Mouse (Mus musculus) layer of hippocampus, adult 2 months (tissue): ENCODE results near the gene Prmt2. TPM values are rescaled to one million over a fixed set of nuclear protein-coding genes. Genes with fewer than 3 reads are reported as not detected.

ENCODE experiments used
- DNase-seq, 2 experiments: peaks; one replicate each; pipeline ENCODE4 v3.0.0; 2022; ENCODE audit warnings: low spot score in 2 of 2
- H3K27ac ChIP-seq: fragments of 200-600 bp; 2 replicates; pipeline ENCODE4 v1.8.1; 2022
- H3K4me3 ChIP-seq: fragments of 200-600 bp; 2 replicates; pipeline ENCODE4 v1.8.1; 2022; ENCODE audit warnings: mild to moderate bottlenecking
- CTCF ChIP-seq: fragments of 200-600 bp; conservative IDR thresholded peaks from 2 replicates; pipeline ENCODE4 v1.8.1; 2022; ENCODE audit warnings: antibody characterized with exemption, mild to moderate bottlenecking, moderate library complexity
- total RNA-seq, 2 experiments: library from RNA; stranded (reverse); gene quantifications; 2 replicates each; pipeline ENCODE4 v1.2.3; 2021

Prmt2 gene
- total RNA-seq, 2 experiments from 2014 or later, result 72.2 to 75.3 TPM

DNA sequence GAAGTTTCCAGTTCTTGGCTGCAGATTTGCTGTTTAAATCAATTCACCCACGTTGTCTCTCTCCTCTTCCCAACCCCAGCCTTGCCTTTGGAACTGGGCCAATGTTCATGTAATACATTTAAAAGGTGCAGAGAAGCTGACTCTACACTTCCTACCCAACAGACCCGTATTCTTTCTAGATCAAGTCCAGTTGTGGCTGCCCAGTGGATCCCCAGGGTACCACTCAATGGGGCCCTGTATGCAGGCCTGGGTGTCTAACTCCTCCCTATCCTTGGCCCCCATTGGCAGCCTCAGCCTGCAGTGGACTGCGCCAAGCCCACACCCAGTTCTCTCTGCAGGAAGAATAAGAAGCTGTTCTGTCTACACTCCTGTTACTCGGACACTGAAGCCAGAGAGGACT lies 15.9 kb upstream of the Prmt2 start, which contains the start of gene S100b:
S100b (plus strand) TSS at position 318 of the 400 bp plus-strand sequence.
- no peak for TF ChIP-seq CTCF
- DNase-seq, result peak; percentile 36 to 63
- H3K27ac ChIP-seq, result peak within 1 kb of the TSS; percentile 80
- H3K4me3 ChIP-seq, result peak within 1 kb of the TSS; percentile 45

DNA sequence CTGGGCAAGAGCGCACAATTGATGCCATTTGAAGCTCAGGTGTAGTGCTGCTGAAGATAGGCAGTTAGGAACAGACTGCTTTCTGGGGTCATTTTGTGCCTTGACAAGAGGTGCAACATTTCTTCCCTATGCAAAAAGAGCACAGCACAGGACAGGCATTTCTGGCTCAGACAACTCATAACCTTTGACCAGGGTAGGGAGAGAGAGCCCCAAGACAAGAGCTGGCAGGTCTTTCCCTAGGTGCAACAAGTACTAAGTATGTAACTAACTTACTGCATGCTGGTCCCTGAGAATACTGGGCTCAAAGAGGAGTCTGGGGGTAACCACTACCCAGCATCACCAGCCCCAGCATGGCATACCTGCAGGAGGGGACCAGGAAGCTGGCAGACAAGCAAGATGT lies 15.4 kb upstream of the Prmt2 start:
- no peak for TF ChIP-seq CTCF
- H3K27ac ChIP-seq, result peak overlapping the region; percentile 80
- DNase-seq, result no peak
- H3K4me3 ChIP-seq, result no peak overlapping the region

DNA sequence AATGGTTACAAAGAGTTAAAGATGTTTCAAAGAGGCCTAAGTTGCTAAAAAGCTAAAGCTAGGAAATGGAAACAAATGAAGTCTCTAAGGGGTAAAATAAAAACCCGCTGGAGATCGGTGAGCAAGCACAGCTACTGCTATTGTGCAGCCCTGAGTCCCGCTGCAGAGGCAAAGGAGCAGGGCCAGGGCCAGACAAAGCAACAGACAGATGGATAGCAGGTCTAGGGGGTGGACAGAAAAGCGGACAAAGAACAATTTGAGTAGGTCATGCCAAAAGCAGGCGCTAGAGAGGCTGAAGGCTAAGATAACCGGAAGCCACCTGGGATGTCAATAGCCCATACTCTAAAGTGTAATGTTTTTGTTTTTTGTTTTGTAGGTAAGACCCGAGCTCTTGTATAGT lies 13.2 kb upstream of the Prmt2 start:
- no peak for TF ChIP-seq CTCF
- Histone ChIP-seq H3K4me3 (no peak overlapping the region), H3K27ac (no peak overlapping the region)
- no peak for DNase-seq

DNA sequence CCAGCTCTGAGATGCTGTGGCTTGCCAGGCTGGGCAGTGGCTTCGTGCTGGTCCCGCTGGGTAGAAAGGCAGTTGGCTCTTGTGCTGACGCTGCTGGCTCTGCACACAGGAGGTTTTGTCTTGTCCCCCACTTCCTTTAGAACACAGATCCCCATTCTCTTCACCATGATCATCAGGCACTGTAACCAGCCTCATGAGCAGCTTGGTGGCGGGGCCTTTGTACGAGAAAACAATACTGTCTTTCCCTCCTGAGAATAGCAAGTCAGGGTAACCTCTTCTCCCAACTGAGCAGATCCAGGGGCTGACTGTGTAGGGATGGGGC lies 10.9 kb upstream of the Prmt2 start:
- no peak for TF ChIP-seq CTCF
- Histone ChIP-seq H3K4me3 (no peak overlapping the region), H3K27ac (peak overlapping the region; percentile 53)
- DNase-seq, result no peak

DNA sequence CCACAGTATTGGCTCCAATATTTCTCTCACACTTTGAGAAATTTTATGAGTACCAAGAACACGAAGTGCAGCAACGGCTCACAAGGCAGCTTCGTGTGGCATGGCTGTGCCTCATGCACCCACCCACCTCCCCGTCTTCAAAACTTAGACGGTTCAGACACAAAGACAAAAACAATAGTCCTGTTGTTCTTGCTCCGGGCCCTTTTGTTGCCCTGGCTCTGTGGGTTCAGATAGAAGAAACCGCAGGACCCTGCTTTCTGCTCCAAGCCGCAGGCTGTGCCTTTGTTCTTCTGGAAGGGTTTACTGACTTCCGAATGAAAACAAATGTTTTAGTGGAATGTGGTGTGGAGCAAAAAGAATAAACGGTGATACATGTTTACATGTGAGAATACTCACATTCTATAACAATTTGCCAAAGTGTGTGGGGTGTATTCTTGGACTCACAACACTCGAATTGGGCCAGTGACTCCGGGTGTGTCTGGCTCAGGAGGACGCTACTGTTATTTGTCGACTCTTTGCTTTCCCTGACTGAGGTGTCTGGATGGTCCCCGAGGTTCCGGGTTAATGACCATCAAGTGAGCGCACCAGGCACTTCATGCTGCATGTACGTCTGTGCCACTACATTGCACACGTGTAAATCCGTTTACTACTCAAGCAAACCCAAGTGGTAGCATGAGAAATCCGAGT lies 10.4 kb upstream of the Prmt2 start:
- no peak for DNase-seq
- TF ChIP-seq CTCF, result no peak
- H3K27ac ChIP-seq, result peak overlapping the region; percentile 53
- no peak overlapping the region for H3K4me3 ChIP-seq

DNA sequence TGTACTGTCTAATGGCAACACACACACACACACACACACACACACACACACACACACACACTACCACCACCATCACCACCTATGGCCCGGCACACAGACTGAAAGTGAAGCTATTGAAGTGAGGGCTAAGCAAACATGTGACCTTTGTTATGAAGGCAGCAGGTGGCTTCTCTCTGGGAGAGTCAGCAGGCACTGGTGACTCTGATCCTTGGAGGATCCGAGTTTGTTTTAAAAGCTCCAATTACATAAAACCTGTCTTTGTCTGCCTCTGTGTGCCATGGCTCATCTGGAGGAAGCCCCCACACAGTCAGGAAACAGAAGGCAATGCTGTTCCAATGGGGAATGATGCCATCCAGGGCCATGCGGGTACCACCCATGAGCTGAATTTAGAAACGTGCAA lies 8.9 kb upstream of the Prmt2 start:
- H3K27ac ChIP-seq, result no peak overlapping the region
- no peak for TF ChIP-seq CTCF
- no peak for DNase-seq
- H3K4me3 ChIP-seq, result no peak overlapping the region

DNA sequence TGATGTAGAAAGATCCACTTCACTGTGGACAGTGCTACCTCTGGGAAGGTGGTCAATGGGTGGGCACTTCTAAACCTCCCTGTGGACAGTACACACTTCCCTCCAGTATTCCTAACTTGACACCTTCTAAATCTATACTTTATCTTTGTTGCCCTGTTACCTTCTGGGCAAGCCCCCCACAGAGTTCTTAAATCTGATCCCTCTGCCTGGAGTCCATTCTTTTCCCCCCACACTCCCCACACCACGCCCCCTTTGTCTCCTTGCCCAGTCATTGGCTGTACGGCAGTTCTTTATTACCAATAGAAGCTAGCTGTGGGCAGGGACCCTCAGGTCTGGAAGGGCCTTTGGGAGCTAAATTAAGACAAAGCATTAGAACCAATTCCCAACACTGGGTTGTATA lies 7.4 kb upstream of the Prmt2 start:
- Histone ChIP-seq H3K27ac (no peak overlapping the region), H3K4me3 (no peak overlapping the region)
- TF ChIP-seq CTCF, result no peak
- no peak for DNase-seq

DNA sequence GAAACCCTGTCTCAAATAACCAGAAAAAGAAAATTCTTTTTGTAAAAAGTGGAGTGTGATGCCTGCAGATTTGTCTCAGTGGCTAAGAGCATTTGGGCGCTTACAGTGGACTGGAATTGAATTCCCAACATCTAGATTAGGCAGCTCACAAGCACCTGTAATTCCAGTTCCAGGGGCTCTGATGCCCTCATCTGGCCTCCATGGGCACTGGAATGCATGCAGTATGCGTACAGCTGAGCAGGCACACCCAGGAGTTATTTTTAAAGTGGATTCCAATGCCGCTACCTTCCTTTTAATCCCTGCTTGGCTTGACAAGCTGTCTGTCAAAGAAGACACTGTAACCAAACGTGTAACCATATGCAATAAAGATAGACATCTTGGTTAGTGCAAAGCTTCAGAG lies 1.7 kb upstream of the Prmt2 start:
- no peak overlapping the region for H3K4me3 ChIP-seq
- no peak for TF ChIP-seq CTCF
- DNase-seq, result no peak
- H3K27ac ChIP-seq, result no peak overlapping the region

DNA sequence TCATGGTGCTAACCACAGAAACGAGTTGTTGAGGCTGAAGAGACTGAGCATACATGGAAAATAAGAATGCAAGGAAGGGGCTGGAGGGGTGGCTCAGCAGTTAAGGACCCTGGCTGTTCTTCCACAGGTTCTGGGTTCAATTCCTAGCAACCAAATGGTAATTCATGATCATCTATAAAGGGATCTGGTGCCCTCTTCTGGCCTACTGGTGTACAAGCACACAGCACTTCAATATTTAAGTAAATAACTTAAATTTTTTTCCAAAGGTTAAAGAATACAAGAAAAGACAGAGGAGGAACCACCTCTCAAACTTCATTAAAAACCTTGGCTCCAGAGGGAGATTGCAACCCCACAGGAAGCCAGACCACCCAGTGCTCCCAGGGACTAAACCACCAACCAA lies 8.0 kb downstream of the Prmt2 start:
- H3K4me3 ChIP-seq, result no peak overlapping the region
- TF ChIP-seq CTCF, result peak; percentile 76
- no peak overlapping the region for H3K27ac ChIP-seq
- no peak for DNase-seq

DNA sequence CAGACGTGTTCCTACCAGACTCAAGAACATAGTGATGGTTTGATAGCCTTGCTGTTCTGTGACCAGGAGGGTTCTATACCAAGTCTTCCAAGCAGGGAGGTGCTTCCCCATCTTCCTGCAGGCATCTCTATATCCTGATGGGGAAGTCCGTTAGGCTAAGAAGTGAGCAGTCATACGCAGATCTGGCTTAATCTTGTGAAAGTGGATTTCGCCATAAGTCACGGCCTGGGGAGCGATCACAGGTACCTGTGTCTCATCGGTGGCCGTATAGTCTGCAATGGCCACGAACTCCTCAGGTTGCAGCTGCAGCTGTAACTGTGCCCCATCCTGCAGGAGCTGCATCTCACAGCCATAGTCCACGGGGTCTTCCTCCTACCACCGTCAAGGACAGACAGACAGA lies 11.7 kb downstream of the Prmt2 start:
- DNase-seq, result no peak
- H3K27ac ChIP-seq, result no peak overlapping the region
- no peak for TF ChIP-seq CTCF
- no peak overlapping the region for H3K4me3 ChIP-seq

DNA sequence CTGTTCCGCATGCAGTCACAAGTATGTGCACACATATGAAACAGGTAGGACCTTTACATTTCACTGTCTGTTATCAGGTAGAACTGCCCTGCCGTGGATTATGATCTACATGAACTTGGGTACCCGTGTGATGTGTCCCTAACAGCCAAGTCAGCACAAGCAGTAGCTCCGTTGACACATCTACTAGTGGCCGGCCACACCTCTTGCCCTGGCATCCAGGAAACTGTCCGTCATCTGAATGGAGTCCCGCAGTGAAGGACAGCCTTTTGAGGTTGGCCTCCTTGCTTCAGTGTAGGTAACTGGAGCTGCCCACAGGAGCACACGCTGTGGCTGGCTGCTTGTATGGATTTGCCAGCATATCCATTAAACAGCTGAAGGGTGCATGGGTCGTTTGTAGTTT lies 19.4 kb downstream of the Prmt2 start:
- no peak for DNase-seq
- Histone ChIP-seq H3K27ac (no peak overlapping the region), H3K4me3 (no peak overlapping the region)
- no peak for TF ChIP-seq CTCF

DNA sequence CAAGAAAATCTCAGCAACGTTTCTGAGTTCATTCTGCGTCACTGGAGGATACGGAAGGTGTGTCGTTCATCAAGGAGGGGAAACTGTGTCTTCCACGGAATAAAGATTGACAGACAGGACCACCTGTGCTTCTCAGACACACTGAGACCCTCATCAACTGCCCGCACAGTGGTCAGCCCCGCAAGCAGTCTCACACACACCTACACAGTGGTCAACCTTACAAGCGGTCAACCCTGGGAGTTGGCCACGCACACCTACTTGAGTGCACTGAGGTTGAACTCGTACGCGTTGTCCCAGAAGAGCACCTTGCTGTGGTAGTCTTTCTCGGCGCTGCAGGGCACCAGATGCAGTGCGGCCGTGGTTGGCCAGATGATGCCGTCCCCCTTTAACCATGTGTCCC lies 20.6 kb downstream of the Prmt2 start:
- TF ChIP-seq CTCF, result no peak

DNA sequence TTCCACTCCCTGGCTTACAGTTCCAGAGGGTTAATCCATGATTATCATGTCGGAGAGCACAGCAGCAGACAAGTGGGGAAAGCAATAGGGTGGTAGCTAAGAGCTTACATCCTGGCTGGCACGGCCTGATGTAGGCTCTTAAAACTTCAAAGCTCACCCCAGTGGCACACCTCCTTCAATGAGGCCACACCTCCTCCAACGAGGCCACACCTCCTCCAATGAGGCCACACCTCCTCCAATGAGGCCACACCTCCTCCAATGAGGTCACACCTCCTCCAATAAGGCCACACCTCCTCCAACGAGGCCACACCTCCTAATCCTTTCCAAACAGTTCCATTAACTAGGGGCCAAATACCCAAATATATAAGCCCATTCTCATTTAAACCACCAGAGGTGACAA lies 23.5 kb downstream of the Prmt2 start:
- TF ChIP-seq CTCF, result no peak
- no peak overlapping the region for H3K4me3 ChIP-seq
- no peak overlapping the region for H3K27ac ChIP-seq
- DNase-seq, result no peak

More for the DNA sequence above, 20.6 kb downstream of the Prmt2 start:
- no peak overlapping the region for H3K27ac ChIP-seq
- H3K4me3 ChIP-seq, result no peak overlapping the region
- no peak for DNase-seq

DNA sequence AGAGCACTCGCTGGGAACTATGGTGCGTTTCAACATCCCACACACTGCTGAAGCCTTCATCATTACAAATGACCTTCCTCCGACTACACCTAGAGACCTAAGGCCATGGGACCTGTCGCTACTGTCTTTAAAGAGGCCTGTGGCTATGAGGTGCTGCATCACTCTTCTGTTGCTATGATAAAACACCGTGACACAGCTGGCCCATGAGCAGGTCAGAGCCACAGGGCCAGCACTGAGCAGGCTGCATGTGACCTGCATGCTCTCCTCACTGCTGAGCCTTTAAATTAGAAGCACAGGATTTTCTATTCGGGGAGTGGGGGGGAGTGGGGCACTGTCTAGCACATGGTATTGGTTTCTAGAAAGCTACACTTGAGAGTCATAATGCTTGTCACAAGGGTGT lies 25.5 kb downstream of the Prmt2 start:
- no peak for DNase-seq
- TF ChIP-seq CTCF, result no peak
- no peak overlapping the region for H3K27ac ChIP-seq
- H3K4me3 ChIP-seq, result no peak overlapping the region

DNA sequence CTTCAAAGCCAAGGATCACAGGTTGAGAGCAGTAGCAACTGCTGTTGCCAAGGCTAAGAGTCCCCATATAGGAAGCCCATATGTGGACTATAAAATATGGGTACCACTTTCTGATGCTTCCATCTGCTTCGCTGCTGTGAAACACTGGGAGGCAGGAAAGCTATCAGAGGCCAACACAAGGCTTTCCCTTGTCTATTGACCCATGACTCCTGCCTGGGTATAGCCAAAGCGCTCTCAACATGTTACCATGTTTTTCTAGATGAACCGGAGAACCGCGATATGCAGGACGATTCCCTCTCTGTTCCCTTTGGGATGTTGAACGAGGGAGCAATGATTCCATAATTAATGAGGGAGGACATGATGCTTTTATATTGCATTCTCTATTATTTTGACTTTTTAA lies 26.9 kb downstream of the Prmt2 start:
- no peak for TF ChIP-seq CTCF

More for the DNA sequence above, 26.9 kb downstream of the Prmt2 start:
- H3K4me3 ChIP-seq, result no peak overlapping the region
- no peak overlapping the region for H3K27ac ChIP-seq
- no peak for DNase-seq
